Mouse (Mus musculus): ENCODE data around the gene Scarb2. TPM values are rescaled to one million over a fixed set of nuclear protein-coding genes. Genes with fewer than 3 reads are reported as not detected.

Gene Scarb2
- polyA plus RNA-seq, 1 experiment from 2014 or later, result 7.0 TPM

DNA sequence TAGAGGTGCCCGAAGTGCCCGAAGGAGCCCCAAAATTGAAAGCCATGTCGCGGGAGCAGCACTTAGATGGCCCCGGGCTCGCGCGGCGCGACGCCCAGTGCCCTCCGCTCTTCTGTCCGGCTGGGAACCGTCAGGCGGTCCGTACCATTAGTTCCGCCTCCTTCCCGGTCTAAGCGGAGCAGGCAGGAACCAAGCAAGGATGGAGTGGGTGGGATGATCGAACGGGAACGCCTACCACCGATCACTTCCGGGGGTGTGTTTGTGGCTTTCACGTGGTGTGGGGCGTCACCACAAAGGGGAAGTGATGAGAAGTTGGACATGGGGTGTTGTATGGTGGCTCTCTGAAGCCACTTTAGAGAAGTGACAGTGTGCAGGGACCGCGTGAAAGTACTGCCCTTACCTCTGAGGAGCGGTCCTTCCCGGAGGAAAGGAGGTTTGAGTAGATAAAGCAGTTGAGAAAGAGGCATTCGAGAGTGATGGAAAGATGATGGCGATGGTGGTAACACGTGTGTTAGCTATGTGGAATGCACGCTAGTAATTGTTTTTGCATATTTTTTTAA lies 71.5 kb downstream of the Scarb2 start, which contains the start of gene Nup54:
TSS of gene Nup54 (minus strand) at position 195 of the 560 bp plus-strand sequence.
- H3K4me2 ChIP-seq, result peak within 1 kb of the TSS; percentile 88
- peak within 1 kb of the TSS; percentile 97 for H3K4me3 ChIP-seq (replicated peaks)
- peak within 1 kb of the TSS; percentile 93 for H3K27ac ChIP-seq (replicated peaks)
- peaks cover 9% of the 10 kb centered on the region for H3K36me3 ChIP-seq (replicated peaks)
- ATAC-seq (ENCODE audit: insufficient read depth), result peak; percentile 97
- WGBS (ENCODE audit: insufficient replicate concordance), result under 1% methylated on average over 34 of the region's 34 CpGs
- peak within 1 kb of the TSS; percentile 94 for H3K9ac ChIP-seq
- H3K4me1 ChIP-seq (replicated peaks), result peaks cover 24% of the 10 kb centered on the region
- H3K27me3 ChIP-seq, result no peaks in the 10 kb centered on the region
- no peaks in the 10 kb centered on the region for H3K9me3 ChIP-seq (replicated peaks)

DNA sequence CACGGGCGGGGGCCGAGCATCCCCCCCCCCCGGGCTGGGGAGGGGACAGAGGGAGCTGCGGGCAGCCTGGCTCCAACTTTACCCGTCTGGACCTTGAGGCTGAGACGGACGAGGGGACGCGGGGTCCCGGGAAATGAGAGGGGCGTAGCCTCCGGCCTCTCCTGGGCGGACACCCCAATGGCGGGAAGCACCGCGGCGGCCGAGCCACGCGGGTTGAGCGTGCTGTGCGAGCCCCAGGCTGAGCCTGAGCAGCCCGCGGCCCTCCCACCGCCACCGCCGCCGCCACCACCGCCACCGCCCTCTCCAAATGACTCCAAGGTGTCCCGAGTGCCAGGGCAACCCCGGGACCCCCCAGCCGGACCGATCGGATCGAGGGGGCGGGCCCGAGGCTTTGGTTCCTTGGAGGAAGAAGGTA lies 72.1 kb downstream of the Scarb2 start:
- WGBS (ENCODE audit: insufficient replicate concordance), result under 1% methylated on average over 39 of the region's 39 CpGs
- peak; percentile 80 for ATAC-seq (ENCODE audit: insufficient read depth)
- Histone ChIP-seq H3K36me3 (replicated peaks) (peaks cover 9% of the 10 kb centered on the region), H3K4me3 (replicated peaks) (peak overlapping the region; percentile 97), H3K4me1 (replicated peaks) (peaks cover 24% of the 10 kb centered on the region), H3K27me3 (no peaks in the 10 kb centered on the region), H3K4me2 (peak overlapping the region; percentile 88), H3K9ac (peak overlapping the region; percentile 94), H3K27ac (replicated peaks) (peak overlapping the region; percentile 93), H3K9me3 (replicated peaks) (no peaks in the 10 kb centered on the region)

DNA sequence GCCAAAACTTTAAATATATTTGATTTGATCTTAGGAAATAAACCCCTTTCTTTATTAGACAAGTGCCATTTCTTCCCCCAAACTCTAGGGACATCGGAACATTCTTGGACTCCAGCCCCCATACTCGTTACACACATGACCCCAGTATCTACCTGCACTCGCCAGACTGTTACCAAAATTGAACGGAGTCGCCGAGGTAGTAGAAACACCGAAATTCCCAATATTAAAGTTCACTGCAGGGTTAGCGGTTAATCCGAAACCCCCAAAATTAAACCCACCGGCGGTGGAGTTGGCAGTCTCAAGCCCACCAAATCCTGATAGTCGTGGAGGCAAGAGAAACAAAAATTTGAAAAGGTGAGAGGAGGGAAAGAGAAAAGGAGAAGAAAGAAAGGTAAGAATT lies 72.6 kb downstream of the Scarb2 start:
- no peaks in the 10 kb centered on the region for H3K9me3 ChIP-seq (replicated peaks)
- peaks cover 15% of the 10 kb centered on the region for H3K36me3 ChIP-seq (replicated peaks)
- H3K27me3 ChIP-seq, result no peaks in the 10 kb centered on the region
- peak overlapping the region; percentile 94 for H3K9ac ChIP-seq
- H3K4me2 ChIP-seq, result peak overlapping the region; percentile 88
- H3K27ac ChIP-seq (replicated peaks), result peak overlapping the region; percentile 93
- H3K4me3 ChIP-seq (replicated peaks), result peak overlapping the region; percentile 97
- H3K4me1 ChIP-seq (replicated peaks), result peaks cover 24% of the 10 kb centered on the region
- no peak for ATAC-seq (ENCODE audit: insufficient read depth)
- under 1% methylated on average over 12 of the region's 12 CpGs for WGBS (ENCODE audit: insufficient replicate concordance)

DNA sequence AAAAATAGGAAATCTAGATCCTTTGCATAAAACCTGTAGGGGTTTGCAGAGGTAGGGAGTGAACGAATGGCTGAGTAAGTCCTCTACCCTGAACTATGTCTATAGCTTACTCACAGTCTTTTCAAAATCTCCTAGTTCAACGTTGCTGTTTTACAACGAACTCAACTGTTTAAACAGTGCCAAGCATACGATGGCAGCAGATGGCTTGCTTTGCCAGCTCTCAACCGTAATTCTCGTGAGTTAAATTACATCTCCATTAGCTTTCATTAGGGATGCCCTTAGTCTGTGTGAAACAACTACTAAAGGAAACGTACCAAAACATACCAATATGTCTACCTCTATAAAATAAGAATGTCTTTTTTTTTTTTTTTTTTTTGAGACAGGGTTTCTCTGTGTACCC lies 75.0 kb downstream of the Scarb2 start:
- H3K9me3 ChIP-seq (replicated peaks), result no peaks in the 10 kb centered on the region
- H3K27me3 ChIP-seq, result no peaks in the 10 kb centered on the region
- H3K9ac ChIP-seq, result no peak overlapping the region
- peaks cover 15% of the 10 kb centered on the region for H3K4me1 ChIP-seq (replicated peaks)
- no peak for ATAC-seq (ENCODE audit: insufficient read depth)
- no peak overlapping the region for H3K27ac ChIP-seq (replicated peaks)
- no peak overlapping the region for H3K4me2 ChIP-seq
- 81% methylated on average over 7 of the region's 7 CpGs for WGBS (ENCODE audit: insufficient replicate concordance)
- H3K36me3 ChIP-seq (replicated peaks), result peaks cover 39% of the 10 kb centered on the region
- H3K4me3 ChIP-seq (replicated peaks), result no peak overlapping the region

DNA sequence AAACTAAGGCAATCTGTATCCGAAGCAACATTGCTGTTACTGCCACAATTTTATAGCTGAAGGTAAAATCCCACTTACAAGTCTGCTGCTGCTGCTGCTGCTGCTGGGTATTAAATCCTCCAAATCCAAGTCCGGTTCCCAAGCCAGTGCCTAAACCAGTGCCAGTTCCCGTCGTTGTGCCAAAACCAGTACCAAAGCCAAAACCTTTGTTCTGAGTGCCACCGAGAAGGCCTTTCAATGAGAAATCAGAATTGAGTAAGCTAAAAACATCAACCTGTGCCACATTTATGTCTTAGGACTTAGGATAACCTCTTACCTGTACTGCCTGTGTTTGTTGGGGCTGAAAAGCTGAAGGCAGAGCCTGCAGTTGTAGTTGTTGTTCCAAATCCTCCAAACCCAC lies 75.9 kb downstream of the Scarb2 start:
- H3K36me3 ChIP-seq (replicated peaks), result peaks cover 43% of the 10 kb centered on the region
- H3K9ac ChIP-seq, result no peak overlapping the region
- H3K4me3 ChIP-seq (replicated peaks), result no peak overlapping the region
- no peaks in the 10 kb centered on the region for H3K27me3 ChIP-seq
- peaks cover 15% of the 10 kb centered on the region for H3K4me1 ChIP-seq (replicated peaks)
- no peak overlapping the region for H3K4me2 ChIP-seq
- no peaks in the 10 kb centered on the region for H3K9me3 ChIP-seq (replicated peaks)
- no peak for ATAC-seq (ENCODE audit: insufficient read depth)
- 78% methylated on average over 5 of the region's 5 CpGs for WGBS (ENCODE audit: insufficient replicate concordance)
- no peak overlapping the region for H3K27ac ChIP-seq (replicated peaks)

DNA sequence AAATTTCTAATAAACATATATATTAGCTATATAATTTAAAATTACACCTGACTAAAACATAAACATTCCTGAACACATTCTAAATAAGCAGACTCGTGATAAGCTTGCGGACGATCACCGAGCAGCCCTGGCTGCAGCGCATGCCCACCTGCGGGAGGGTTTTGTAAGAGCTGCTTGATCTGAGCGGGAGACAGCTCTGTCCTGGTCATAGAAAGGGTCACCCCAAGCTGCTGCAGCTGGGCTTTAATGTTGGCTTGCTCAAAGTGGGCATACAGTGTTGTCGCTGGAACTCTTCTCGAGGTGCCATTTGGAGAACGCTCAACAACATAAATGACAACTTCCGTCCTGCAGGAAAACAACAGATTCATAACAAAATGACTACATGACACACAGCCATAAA lies 82.5 kb downstream of the Scarb2 start:
- H3K4me2 ChIP-seq, result no peak overlapping the region
- no peaks in the 10 kb centered on the region for H3K27me3 ChIP-seq
- no peak overlapping the region for H3K9ac ChIP-seq
- H3K36me3 ChIP-seq (replicated peaks), result peaks cover 88% of the 10 kb centered on the region
- H3K4me3 ChIP-seq (replicated peaks), result no peak overlapping the region
- 93% methylated on average over 11 of the region's 11 CpGs for WGBS (ENCODE audit: insufficient replicate concordance)
- no peaks in the 10 kb centered on the region for H3K9me3 ChIP-seq (replicated peaks)
- H3K4me1 ChIP-seq (replicated peaks), result no peaks in the 10 kb centered on the region
- ATAC-seq (ENCODE audit: insufficient read depth), result no peak
- H3K27ac ChIP-seq (replicated peaks), result no peak overlapping the region

DNA sequence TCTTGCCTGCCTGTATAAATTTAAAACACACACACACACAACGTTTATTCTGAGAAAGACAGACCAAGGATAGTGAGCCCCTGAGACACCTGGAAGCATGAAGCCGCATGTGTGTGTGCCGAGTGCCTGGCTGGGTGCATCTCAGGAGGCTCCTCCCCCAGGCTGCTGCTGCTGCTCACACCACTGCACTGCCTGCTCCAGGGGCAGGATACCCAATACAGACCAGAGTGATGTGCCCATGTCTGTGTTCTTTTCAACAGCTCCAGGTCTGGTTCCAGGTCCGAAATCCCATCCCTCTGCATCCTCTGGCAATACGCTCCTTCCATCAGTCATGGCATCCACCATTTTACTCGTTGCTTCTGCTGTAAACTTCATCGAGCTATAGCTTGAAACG lies 92.7 kb downstream of the Scarb2 start:
- no peak overlapping the region for H3K27ac ChIP-seq (replicated peaks)
- no peak for ATAC-seq (ENCODE audit: insufficient read depth)
- no peaks in the 10 kb centered on the region for H3K27me3 ChIP-seq
- peaks cover 41% of the 10 kb centered on the region for H3K36me3 ChIP-seq (replicated peaks)
- H3K4me3 ChIP-seq (replicated peaks), result no peak overlapping the region
- no peaks in the 10 kb centered on the region for H3K9me3 ChIP-seq (replicated peaks)
- H3K4me2 ChIP-seq, result no peak overlapping the region
- H3K9ac ChIP-seq, result no peak overlapping the region
- H3K4me1 ChIP-seq (replicated peaks), result no peaks in the 10 kb centered on the region
- 75% methylated on average over 8 of the region's 8 CpGs for WGBS (ENCODE audit: insufficient replicate concordance)

DNA sequence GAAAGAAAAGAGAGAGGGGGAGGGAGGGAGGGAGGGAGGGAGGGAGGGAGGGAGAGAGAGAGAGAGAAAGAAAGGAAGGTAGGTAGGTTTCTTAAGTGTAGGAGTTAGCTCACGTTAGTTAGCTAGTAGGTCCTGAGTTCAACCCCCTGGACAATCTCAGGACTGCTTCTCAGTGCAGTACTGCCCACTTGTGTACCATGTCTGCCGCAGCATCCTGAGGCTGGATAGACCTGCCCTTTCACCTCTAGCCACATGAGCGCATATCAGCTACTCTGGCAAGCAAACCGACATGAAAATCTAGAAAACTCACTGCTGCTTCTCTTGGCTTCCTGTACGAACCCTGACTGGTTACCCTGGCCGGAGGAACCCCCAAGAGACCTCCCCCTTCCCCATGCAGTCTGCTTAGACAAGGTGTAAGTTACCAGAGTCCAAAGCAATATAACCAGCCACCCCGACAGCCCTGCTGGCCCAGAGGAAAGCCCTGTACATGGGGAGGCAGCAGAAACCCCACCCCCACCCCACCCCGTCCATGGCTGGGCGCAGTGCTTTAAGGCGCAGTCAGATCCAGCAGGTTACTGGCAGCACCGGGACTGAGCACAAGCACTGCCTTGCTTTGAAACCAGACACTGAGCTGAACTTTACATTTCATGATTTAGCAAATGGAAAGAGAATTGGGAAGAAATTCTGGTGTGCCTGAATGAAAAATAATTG lies 93.2 kb downstream of the Scarb2 start:
- H3K4me3 ChIP-seq (replicated peaks), result no peak overlapping the region
- no peaks in the 10 kb centered on the region for H3K9me3 ChIP-seq (replicated peaks)
- 67% methylated on average over 11 of the region's 11 CpGs for WGBS (ENCODE audit: insufficient replicate concordance)
- H3K27me3 ChIP-seq, result no peaks in the 10 kb centered on the region
- H3K9ac ChIP-seq, result no peak overlapping the region
- ATAC-seq (ENCODE audit: insufficient read depth), result no peak
- peaks cover 37% of the 10 kb centered on the region for H3K36me3 ChIP-seq (replicated peaks)
- H3K27ac ChIP-seq (replicated peaks), result no peak overlapping the region
- no peaks in the 10 kb centered on the region for H3K4me1 ChIP-seq (replicated peaks)
- no peak overlapping the region for H3K4me2 ChIP-seq

DNA sequence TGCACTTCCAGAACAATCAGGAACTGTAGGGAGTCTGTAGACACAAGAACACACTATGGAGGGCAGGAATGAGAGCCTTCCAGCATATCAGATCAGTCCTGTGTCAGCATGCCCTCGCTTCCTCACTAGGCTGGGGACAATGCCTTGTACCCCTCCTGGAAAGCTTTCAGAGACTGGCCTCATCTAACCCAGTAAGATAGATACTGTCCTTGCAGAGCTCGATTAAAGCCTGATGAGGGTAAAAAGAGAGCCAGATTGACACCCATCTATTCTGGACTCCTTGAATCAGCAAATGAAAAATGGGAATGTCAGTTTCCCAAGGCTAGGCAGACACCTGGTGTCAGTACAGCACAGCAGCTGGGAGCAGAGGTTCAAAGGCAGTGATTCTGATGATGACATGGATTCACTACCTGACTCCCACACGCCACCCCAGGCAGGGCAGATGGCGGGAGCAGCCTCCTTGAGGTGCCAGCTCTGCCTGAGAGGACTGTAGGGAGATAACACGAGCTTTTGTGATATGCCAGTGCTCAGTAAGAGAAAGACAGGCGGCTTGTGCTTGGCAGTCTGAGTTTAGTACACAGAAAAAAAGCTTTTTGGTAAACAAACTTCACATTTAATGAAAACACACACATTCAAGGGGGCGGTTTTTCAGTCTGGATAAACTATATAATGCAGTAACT lies 95.0 kb downstream of the Scarb2 start:
- Histone ChIP-seq H3K27me3 (no peaks in the 10 kb centered on the region), H3K27ac (replicated peaks) (no peak overlapping the region), H3K4me1 (replicated peaks) (no peaks in the 10 kb centered on the region), H3K4me2 (no peak overlapping the region), H3K4me3 (replicated peaks) (no peak overlapping the region), H3K36me3 (replicated peaks) (peaks cover 20% of the 10 kb centered on the region), H3K9me3 (replicated peaks) (no peaks in the 10 kb centered on the region), H3K9ac (no peak overlapping the region)
- no peak for ATAC-seq (ENCODE audit: insufficient read depth)
- WGBS (ENCODE audit: insufficient replicate concordance), result 55% methylated on average over 7 of the region's 7 CpGs

DNA sequence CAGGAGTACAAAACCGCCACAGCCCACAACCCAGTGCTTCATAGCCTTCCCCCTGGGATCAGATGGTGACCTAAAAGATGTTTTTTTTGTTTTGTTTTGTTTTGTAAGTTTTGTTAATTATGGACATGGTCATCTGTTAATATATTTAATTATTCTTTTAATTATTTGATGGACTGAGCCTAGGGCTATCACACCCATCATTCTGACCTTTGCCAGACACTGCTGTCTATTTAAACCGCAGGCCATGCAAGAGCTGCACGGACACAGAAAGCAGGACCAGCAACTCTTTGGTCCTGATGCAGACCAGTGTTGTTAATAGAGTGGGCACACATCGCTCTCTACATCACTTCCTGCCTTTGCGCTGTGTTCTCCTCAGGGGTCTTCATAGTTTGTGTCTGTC lies 96.1 kb downstream of the Scarb2 start:
- WGBS (ENCODE audit: insufficient replicate concordance), result 79% methylated on average over 5 of the region's 5 CpGs
- H3K4me3 ChIP-seq (replicated peaks), result no peak overlapping the region
- no peak overlapping the region for H3K27ac ChIP-seq (replicated peaks)

DNA sequence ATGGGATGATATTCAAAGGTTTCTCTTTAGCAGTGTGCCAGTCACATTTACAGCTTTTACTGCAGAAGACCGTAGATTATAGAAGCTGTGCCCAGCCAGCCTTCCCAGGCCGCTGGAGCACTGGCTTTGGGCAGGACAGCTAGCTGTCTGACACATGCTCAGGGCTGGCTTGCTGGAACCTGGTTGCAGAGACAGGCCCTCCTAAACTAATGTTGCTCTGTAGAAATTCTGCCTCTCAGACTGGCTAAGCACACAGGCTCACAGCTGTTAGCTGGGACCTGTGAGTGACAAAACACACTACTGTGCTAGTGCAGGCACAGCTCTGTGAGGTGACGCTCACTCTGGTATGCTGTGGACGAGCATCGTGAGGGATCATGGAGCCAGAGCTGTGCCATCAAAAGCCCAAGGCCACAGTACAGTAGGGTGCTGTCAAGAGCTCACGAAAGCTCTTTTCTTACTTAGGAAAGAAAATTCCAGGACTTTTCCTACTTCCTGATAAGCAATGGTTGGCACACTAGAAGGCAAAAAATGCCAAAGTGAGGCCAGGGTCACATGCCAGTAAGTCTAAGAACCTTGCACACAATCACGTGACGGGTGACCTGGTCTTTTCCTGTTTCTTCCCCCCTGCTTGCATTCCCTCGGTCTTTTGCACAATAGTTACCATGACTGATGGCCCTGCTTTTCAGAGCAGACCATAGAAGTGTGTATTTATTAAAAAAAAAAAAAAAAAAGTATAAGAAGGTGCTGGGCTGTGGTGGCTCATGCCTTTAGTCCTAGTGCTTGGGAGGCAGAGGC lies 97.1 kb downstream of the Scarb2 start:
- H3K9ac ChIP-seq, result no peak overlapping the region
- no peak overlapping the region for H3K4me3 ChIP-seq (replicated peaks)
- ATAC-seq (ENCODE audit: insufficient read depth), result no peak
- no peak overlapping the region for H3K27ac ChIP-seq (replicated peaks)
- H3K27me3 ChIP-seq, result no peaks in the 10 kb centered on the region
- no peak overlapping the region for H3K4me2 ChIP-seq
- 69% methylated on average over 9 of the region's 9 CpGs for WGBS (ENCODE audit: insufficient replicate concordance)
- H3K36me3 ChIP-seq (replicated peaks), result peaks cover 6% of the 10 kb centered on the region
- H3K4me1 ChIP-seq (replicated peaks), result no peaks in the 10 kb centered on the region
- H3K9me3 ChIP-seq (replicated peaks), result no peaks in the 10 kb centered on the region

More for the DNA sequence above, 96.1 kb downstream of the Scarb2 start:
- no peaks in the 10 kb centered on the region for H3K27me3 ChIP-seq
- H3K9ac ChIP-seq, result no peak overlapping the region
- no peaks in the 10 kb centered on the region for H3K4me1 ChIP-seq (replicated peaks)
- H3K9me3 ChIP-seq (replicated peaks), result no peaks in the 10 kb centered on the region
- H3K36me3 ChIP-seq (replicated peaks), result peaks cover 14% of the 10 kb centered on the region
- no peak for ATAC-seq (ENCODE audit: insufficient read depth)
- no peak overlapping the region for H3K4me2 ChIP-seq

Data from liver, embryonic 15.5 days (tissue).